Mouse (Mus musculus) thymus, adult 2 months (tissue): ENCODE data around the gene Zfp771. TPM values are rescaled to one million over a fixed set of nuclear protein-coding genes. Genes with fewer than 3 reads are reported as not detected.

Experiments used
- DNase-seq: peaks from one replicate; pipeline ENCODE4 v3.0.0; 2021
- H3K27ac ChIP-seq: fragments of 200-500 bp; 2 replicates; pipeline ENCODE4 v1.5.1; 2012; ENCODE audit warnings: low read length, control low read depth; ENCODE audit not compliant: control insufficient read depth, insufficient read depth
- H3K27me3 ChIP-seq: fragments of 200-500 bp; 2 replicates; pipeline ENCODE4 v1.6.1; 2012; ENCODE audit warnings: mild to moderate bottlenecking, low read length, moderate library complexity, mixed read lengths; ENCODE audit not compliant: control insufficient read depth, insufficient read depth
- H3K36me3 ChIP-seq: fragments of 200-500 bp; 2 replicates; pipeline ENCODE4 v1.6.1; 2012; ENCODE audit warnings: mild to moderate bottlenecking, low read length, moderate library complexity; ENCODE audit not compliant: control insufficient read depth, insufficient read depth
- H3K4me1 ChIP-seq: fragments of 200-500 bp; replicated peaks from 2 replicates; pipeline ENCODE4 v1.6.1; 2012; ENCODE audit warnings: low read length; ENCODE audit not compliant: control insufficient read depth, insufficient read depth
- H3K4me3 ChIP-seq: fragments of 200-500 bp; 2 replicates; pipeline ENCODE4 v1.5.1; 2012; ENCODE audit warnings: mild to moderate bottlenecking, low read length, control low read depth, moderate library complexity; ENCODE audit not compliant: control insufficient read depth, insufficient read depth
- CTCF ChIP-seq: fragments of 200-500 bp; IDR thresholded peaks from 2 replicates; pipeline ENCODE4 v1.5.1; 2012; ENCODE audit warnings: mild to moderate bottlenecking, control low read depth, low read length, moderate library complexity, borderline replicate concordance; ENCODE audit not compliant: control insufficient read depth, poor library complexity, insufficient read depth; ENCODE audit errors: extremely low read depth
- POLR2A ChIP-seq: fragments of 200-500 bp; IDR thresholded peaks from 2 replicates; pipeline ENCODE4 v1.6.1; 2012; ENCODE audit warnings: mild to moderate bottlenecking, low read length, control low read depth, moderate library complexity; ENCODE audit not compliant: control insufficient read depth, poor library complexity, insufficient read depth; ENCODE audit errors: extremely low read depth
- WGBS: fragments of 180-500 bp; shearing (Covaris S2); methylation state at CpG from one replicate; pipeline ENCODE4 v1.1.7; 2018; 5-methylcytosine and 5-hydroxymethylcytosine counted together
- polyA plus RNA-seq: library from polyadenylated mRNA; depleted of rRNA; stranded (reverse); fragments of >200 nt; gene quantifications from 2 replicates; pipeline ENCODE4 v1.2.3, GENCODE M21; 2012

The Zfp771 gene
- polyA plus RNA-seq, 1 experiment: 91.3 TPM

DNA sequence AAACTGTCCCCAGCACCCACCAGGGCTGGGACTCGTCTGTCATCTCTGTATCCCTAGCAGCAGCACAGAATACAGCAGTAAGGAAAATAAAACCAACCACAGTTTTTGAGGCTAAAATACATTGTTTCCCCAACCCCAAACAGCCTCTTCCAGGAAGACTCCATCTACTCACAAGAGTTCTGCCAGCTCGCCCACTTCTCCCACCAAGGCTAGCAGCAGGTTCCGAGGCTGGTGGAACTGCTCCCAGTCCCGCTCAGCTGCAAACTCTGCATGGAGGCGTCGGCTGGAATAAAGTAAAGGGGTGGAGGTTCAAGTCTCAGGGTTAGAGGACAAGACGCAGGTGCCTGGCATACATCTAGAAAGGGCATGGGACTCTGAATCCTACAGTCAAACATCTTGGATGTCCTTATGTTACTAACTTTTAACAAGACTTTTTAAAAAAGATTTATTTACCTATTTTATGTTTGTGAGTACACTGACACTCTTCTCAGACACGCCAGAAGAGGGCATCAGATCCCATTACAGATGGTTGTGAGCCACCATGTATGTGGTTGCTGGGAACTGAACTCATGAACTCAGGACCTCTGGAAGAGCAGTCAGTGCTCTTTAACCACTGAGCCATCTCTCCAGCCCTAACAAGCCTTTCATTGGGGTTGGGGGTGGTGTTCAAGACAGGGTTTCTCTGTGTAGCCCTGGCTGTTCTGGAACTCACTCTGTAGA is 15.3 kb downstream of the Zfp771 start:
- DNase-seq: no peak
- H3K27me3 ChIP-seq: no peaks in the 10 kb centered on the region
- no peak for TF ChIP-seq POLR2A
- TF ChIP-seq CTCF: no peak
- 83% methylated on average over 8 of the region's 8 CpGs for WGBS
- H3K4me3 ChIP-seq: no peak overlapping the region
- H3K4me1 ChIP-seq: peaks cover 9% of the 10 kb centered on the region
- no peaks in the 10 kb centered on the region for H3K36me3 ChIP-seq
- no peak overlapping the region for H3K27ac ChIP-seq

DNA sequence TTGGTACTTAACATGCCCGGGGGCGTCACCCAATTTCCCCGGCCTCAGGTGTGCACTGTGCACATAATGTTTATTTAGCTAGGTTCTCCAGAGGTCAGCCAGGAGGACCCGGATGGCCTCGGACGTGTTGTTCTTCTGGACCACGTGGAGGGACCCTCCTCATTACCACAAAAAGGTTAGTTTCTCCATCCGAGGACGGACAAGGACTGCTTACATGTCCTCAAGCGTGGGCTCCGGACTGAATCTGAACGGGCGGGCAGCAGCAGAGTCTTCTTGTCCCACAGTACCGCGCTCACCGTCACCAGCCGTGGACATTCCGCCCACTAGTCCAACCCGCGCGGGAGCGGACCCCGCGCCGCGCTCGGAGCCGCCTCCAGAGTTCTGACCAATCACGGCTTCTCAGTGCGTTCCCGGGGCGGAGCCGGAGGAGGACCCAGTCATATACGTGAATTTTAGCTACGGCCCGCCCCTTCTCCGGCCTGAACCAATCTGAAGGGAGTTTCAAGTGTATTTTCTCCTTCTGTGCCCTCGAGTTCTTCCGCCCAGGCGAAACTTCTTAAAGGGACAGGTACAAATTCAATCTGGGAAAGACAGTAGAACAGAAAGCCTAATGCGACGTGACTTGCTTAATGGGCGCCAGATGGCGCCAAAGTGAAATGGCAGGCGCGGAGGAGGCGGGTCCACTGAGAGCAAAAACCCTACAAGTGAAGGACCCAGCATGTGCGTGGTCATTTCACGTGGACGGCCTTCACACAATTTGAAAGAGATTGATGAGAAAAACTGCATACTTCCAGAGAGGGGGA is 16.4 kb downstream of the Zfp771 start, which contains the start of gene Dctpp1:
Dctpp1 (minus strand) TSS at position 401 of the 803 bp plus-strand sequence.
- TF ChIP-seq POLR2A (0 out of 2 replicates have a peak, but pooled peaks have one; percentile 39), CTCF (peak; percentile 83; the same call in 1 of the 2 replicates)
- under 1% methylated on average over 50 of the region's 50 CpGs for WGBS
- H3K27ac ChIP-seq: no peak within 1 kb of the TSS
- peak; percentile 98 for DNase-seq
- H3K4me1 ChIP-seq: peaks cover 5% of the 10 kb centered on the region; the same call in 1 of the 2 replicates
- peak within 1 kb of the TSS; percentile 75 for H3K4me3 ChIP-seq
- no peaks in the 10 kb centered on the region for H3K36me3 ChIP-seq
- H3K27me3 ChIP-seq: no peaks in the 10 kb centered on the region

DNA sequence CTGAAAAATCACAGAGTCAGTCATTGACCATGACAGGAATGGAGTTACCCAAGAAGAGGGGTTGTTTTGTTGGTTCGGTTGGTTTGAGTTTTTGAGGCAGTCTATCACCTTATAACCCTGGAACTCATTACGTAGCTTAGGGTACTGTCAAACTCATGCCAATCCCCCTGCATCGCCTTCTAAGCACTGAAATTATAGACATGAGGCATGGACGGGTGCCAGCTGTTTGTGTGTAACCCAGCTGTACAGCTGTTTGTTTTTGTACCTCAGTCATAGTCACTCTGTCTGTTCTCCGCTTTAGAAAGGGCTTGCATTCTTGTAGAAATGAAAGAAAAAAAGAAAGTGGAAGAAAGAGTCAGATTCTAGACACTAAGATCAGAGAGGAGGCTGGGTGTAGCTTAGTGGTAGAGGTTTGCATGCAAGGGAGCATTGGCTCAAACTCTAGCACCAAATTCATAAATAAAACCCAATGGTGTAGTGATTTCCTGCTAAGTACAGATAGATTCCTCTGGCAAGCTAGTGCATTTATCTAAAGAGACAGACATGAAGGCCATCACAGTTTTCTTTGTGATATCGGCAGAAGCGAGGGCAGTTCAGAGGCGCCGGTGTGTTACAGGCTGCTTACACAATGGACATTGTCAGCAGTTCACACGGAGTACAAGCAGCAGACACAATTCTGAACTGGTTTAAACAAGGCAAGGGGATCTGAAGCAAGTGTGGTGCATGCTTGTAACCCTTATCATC is 18.3 kb downstream of the Zfp771 start:
- Histone ChIP-seq H3K36me3 (no peaks in the 10 kb centered on the region), H3K27me3 (no peaks in the 10 kb centered on the region), H3K27ac (no peak overlapping the region), H3K4me1 (peaks cover 5% of the 10 kb centered on the region; the same call in 1 of the 2 replicates), H3K4me3 (no peak overlapping the region)
- 86% methylated on average over 10 of the region's 10 CpGs for WGBS
- TF ChIP-seq CTCF (no peak), POLR2A (no peak)
- no peak for DNase-seq

DNA sequence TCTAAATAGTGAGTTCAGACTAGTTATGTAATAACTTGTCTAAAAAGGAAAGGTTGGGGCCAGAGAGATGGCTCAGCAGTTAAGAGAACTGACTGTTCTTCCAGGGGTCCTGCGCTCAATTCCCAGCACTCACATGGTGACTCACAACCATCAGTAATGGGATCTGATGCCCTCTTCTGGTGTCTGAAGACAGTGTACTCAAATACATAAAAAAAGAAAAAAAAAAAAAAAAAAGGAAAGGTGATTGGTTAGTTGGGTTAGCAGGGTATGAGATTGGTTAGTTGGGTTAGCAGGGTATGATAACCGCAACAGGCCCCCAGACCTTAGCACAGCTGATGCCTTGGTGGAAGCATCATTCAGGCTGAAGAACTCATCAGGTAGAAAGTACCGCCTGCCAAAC is 19.5 kb downstream of the Zfp771 start:
- Histone ChIP-seq H3K4me3 (no peak overlapping the region), H3K36me3 (no peaks in the 10 kb centered on the region), H3K4me1 (peaks cover 5% of the 10 kb centered on the region; the same call in 1 of the 2 replicates), H3K27me3 (no peaks in the 10 kb centered on the region), H3K27ac (no peak overlapping the region)
- TF ChIP-seq CTCF (no peak), POLR2A (no peak)
- WGBS: 95% methylated on average over 3 of the region's 3 CpGs
- DNase-seq: no peak

DNA sequence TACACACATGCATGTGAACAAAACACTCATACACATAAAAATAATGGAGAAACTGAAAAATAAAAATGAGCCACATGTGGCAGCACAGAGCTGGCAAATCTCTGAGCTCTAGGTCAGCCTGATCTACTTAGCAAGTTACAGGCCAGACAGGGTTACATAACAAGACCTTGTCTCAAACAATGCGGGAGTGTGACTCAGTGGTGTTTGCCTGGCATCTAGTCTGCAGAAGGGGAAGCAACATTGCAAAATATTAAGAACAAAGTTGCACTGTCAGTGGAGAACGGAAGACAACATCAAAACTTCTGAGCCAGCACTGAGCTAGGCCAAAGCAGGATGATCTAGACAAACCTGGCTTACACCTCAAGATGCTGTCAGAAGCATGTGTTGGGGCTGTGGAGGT is 26.2 kb downstream of the Zfp771 start:
- no peaks in the 10 kb centered on the region for H3K27me3 ChIP-seq
- WGBS: 91% methylated on average over 2 of the region's 2 CpGs
- no peak for DNase-seq
- H3K27ac ChIP-seq: no peak overlapping the region
- no peaks in the 10 kb centered on the region for H3K36me3 ChIP-seq
- H3K4me1 ChIP-seq: peaks cover 12% of the 10 kb centered on the region
- no peak overlapping the region for H3K4me3 ChIP-seq
- TF ChIP-seq POLR2A (no peak), CTCF (no peak)

DNA sequence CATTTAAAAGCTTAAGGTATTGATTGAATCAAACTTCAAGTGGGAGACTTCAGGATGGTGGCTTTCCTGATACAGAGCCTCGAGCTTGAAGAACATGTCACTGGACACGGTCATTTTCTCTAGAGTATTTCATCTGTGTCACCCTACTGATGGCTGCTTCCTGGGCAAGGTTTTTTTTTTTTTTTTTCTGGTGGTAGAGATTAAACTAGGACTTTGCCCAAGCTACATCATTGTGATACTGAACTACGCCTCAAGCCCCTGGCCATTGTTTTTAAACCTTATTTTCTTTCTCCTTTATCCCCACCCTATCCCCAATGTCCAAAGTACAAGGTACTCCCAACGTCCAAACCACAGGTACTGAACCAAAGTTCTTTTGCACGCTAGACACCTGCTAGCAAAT is 26.6 kb downstream of the Zfp771 start:
- WGBS: 93% methylated on average over 5 of the region's 5 CpGs
- DNase-seq: no peak

More for the DNA sequence above, 26.6 kb downstream of the Zfp771 start:
- no peak overlapping the region for H3K27ac ChIP-seq
- H3K36me3 ChIP-seq: no peaks in the 10 kb centered on the region
- H3K4me1 ChIP-seq: peaks cover 12% of the 10 kb centered on the region
- H3K27me3 ChIP-seq: no peaks in the 10 kb centered on the region
- no peak overlapping the region for H3K4me3 ChIP-seq
- TF ChIP-seq CTCF: no peak
- TF ChIP-seq POLR2A: no peak
